Mouse (Mus musculus): ENCODE results near the gene Atm. TPM values are rescaled to one million over a fixed set of nuclear protein-coding genes. Genes with fewer than 3 reads are reported as not detected.

The Atm gene
- 52.5 and 58.7 TPM in 2 replicates for total RNA-seq (2017)

DNA sequence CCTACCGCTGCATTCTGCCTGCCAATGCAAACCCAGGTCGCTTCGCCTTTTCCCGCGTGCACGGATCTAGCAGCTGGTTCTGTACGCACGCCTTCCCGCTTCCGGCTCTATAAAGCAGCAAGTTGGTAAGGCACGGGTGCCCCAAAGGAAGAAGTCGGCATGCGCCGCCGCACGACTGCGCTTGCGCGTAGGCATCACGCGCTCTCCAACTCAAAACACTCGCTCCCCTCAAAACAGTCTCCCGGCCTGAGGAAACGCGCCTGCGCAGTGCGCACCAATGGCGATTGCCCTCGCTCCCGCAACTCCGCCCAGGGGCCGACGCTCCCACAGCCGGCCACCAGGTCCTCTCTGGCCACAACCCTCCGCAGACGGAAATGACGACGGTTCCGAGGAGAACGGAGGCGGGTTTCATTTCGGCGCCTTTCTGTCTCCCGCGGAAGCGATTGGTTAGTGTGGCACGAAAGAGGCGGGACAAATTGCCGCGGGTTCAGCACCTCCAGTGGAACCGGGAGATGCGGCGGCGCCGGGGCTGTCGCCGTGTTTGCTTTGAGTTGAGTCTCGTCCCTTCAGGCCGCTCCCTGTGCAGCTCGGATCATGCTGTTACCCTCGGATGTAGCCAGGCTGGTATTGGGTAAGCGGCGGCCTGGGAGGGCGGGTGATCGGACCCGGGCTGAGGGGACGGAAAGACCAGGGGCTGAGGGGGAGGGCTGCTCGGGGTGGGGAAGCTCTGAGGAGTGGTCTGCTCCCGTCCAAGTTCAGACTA lies at the start of gene Atm, which contains the start of gene Npat:
Gene Atm (minus strand): TSS at position 183 of the 763 bp plus-strand sequence.
Gene Npat (plus strand): TSS at position 490 of the 763 bp plus-strand sequence.
- peak; percentile 98 for ATAC-seq (ENCODE audit: extremely low read depth, insufficient number of reproducible peaks, low FRiP score, poor library complexity, severe bottlenecking)

DNA sequence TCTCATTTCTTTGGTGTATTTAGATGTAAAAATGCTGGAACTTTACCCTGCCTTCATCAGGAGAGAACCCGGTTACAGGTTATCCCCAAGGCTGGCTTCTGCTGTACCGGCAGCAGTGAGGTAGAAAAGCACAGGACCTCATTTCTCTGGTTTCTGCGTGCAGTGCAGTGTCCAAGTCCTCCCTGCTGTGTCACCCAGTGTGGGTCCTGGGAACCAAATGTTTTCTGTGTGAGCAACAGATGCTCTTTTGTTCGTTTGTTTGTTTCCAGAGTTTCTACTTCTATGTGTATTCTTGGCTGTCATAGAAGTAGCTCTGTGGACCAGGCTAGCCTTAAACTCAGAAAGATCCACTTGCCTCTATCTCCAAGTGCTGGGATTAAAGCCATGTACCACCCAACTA lies 45.3 kb upstream of the Atm start:
- ATAC-seq (ENCODE audit: extremely low read depth, insufficient number of reproducible peaks, low FRiP score, poor library complexity, severe bottlenecking): no peak

DNA sequence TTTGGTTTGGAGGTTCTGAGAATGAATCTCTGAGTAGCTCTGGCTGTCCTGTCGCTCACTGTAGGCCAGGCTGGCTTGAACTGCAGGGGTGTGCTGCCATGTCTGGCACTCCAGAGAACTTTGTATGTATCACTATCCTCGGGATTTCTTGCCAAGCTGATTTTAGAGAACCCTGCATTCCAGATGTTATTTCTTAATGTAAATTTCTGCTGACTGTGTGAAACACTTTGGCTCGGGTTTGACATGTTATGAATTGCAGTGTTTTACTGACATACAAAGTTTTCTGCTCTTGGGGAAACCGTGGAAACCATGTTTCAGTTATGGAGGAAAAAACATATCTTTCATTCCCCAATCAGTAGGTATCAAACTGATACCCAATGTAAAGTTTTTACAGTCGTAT lies 39.2 kb upstream of the Atm start:
- ATAC-seq (ENCODE audit: extremely low read depth, insufficient number of reproducible peaks, low FRiP score, poor library complexity, severe bottlenecking): no peak

DNA sequence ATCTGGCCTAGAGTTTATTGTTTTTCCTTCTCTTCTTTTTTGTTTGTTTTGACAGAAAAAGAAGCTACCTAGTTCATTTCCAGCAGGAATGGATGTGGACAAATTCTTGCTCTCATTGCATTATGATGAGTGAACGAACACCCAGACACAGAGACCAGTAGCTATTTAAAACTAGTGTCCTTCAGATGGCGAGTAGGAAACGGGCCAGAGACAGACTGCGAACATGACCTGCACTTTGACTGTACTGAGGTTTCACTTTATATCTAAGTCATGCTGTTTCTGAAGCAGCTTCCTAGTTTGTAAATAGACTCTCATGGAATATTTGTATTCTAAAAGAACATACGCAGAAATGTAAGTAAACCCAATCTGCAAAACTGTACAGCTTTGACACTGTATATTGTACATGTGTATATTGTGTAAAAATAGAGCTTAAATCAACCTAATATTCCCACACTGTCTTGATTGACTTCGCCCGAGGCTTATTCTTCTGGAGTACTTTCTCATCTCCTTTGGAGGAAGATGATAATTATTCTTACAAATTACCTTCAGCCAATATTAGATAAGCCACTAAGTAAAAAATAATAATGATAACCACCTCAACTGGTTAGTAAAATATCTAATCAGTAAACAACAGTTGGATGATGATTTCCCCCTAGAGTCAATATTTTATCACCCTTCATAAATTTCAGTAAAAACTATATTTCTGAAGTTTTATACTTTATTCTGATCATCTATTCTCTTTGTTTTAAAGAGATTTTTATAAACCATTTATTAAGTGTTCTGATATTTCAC lies 36.2 kb upstream of the Atm start:
- no peak for ATAC-seq (ENCODE audit: extremely low read depth, insufficient number of reproducible peaks, low FRiP score, poor library complexity, severe bottlenecking)

DNA sequence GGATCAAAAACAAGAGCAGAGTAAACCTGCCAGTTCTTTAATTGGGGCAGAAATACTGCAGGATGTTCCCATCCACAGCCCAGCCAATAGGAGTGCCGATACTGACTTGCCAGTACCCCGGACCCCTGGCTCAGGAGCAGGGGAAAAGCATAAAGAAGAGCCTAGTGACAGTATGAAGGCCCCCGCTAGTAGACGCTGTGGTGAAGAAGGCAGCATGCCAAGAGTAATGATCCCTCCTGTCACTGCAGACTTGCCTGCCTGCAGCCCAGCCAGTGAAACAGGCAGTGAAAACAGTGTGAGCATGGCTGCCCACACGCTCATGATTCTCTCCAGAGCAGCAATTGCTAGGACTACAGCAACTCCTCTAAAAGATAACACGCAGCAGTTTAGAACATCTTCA lies 34.1 kb upstream of the Atm start:
- no peak for ATAC-seq (ENCODE audit: extremely low read depth, insufficient number of reproducible peaks, low FRiP score, poor library complexity, severe bottlenecking)

DNA sequence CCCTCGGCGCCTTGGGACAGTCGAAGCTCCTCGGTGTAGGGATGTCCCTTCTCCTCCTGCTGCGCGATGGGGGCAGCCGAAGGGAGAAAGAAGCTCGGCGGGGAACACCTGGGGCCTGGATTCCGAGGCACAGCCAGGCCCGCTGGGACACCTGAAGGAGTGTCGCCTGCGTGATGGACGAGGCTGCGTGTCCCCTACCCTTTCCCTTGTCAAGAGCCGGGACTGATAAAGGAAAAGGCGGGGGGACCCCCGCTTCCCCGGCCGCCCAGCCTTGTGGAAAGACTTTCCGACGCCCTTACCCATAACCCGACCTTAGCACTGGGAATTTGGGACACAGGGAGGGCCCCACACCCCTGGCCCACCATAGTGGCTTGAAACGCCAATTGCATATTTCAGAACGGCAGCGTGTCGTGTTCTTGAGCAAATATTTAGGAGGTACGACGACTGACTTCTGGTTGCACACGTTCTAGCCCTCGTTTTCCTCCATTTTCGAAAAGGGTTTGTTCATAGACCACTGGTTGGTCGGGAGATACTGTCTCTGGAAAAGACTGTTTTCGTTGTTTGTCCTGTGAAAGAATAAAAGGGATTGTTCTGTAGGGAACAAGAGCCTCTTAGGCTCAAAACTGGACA lies 911 bp upstream of the Atm start:
- no peak for ATAC-seq (ENCODE audit: extremely low read depth, insufficient number of reproducible peaks, low FRiP score, poor library complexity, severe bottlenecking)

DNA sequence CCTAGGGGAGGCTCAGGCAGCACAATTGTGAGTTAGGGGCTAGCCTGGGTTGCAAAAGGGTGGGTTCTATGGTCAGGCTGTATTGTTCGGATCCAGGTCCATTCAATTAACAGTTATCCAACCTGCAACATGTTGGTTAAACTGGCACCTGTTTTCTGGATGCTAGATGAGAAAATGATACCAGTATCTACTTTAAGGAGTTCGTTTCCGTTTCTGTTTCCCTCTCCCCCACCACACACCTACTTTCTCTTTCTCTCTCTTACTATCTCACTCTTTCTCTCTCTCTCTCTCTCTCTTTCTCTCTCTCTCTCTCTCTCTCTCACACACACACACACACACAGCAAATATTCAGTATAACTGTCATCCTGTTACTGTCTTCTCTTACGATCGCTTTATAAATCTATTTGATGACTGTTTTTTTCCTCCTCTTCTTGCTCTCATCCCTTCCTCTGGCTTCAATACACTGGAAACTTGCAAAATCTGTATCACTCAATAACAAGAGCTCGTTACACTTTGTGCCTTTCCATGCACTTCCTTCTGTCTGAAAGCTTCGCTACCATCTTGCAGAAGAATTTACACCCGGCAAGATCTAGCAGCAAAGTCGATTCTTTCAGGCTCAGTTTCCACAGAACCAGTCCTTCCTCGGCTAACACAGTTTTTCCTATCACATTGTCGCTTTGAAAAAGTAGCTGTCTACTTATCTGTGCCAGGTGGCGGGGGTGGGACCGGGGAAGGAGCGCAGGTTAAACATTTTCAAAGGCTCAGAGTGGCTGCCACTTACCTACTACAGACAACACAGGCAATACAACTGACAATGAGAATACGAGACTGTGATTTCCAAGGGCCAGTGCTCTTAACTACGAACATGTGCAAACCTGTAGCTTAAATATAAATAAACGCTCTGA lies 872 bp downstream of the Atm start:
- no peak for ATAC-seq (ENCODE audit: extremely low read depth, insufficient number of reproducible peaks, low FRiP score, poor library complexity, severe bottlenecking)

DNA sequence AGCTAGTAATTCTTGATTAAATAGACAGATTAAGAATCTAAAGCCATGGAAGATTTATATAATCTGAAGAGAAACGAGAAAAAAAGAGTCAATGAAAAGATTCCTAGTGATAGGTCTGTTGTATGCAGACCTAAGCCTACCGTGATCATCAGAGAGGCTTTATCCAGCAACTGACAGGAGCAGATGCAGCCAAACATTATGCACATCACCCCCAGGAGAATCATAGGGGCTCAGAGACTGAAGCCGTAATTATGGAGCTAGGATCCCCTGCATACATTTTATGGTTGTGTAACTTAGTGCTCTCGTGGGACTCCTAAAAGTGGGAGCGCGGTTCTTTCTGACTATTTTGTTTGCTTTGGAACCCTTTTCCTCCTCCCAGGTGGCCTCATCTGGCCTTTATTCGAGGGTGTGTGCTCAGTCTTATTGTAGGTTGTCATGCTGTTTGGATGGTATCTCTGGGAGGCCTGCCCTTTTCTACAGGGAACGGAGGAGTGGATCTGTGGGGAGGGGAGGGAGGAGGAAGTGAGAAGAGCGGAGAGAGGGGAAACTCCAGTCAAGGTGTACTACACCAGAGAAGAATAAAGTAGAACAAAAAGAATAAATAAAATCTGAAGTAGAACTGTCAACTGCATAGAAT lies 19.0 kb downstream of the Atm start:
- no peak for ATAC-seq (ENCODE audit: extremely low read depth, insufficient number of reproducible peaks, low FRiP score, poor library complexity, severe bottlenecking)

DNA sequence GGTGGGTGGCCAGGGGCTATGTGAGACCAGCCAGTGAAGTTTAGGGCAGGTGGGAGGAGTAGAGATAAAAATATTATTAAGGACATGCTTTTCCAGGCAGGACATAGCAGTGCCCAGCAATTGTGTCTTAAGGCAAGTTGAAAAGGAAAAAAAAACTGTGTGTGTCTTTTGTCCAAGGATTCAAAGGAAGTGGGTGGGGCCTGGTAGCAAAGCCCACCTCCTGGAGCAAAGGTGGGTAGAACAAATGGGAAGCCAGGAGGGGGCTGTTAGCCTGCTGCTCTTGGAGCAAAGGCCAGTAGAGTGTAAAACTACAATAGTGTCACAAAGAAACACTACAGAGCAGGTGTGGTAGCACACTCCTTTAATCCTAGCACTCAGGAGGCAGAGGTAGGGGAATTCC lies 22.4 kb downstream of the Atm start:
- no peak for ATAC-seq (ENCODE audit: extremely low read depth, insufficient number of reproducible peaks, low FRiP score, poor library complexity, severe bottlenecking)

DNA sequence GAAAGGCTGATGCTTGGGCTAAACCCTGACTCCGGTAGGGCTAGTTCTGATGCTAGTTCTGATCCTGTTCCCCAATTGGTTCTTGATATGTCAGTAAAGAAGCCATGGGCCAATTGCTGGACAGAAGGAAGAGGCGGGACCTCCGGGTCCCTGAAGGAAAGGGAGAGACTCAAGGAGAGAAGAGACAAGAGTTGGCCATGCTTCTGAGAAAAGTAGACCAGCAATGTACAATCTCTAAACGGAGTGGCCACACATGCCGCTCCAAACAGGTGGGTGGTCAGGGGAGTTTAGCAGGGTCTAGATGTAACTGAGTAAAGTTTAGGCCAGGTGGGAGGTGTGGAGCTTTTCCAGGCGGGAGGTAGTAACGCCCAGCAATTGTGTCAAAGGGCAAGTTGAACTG lies 28.5 kb downstream of the Atm start:
- no peak for ATAC-seq (ENCODE audit: extremely low read depth, insufficient number of reproducible peaks, low FRiP score, poor library complexity, severe bottlenecking)

DNA sequence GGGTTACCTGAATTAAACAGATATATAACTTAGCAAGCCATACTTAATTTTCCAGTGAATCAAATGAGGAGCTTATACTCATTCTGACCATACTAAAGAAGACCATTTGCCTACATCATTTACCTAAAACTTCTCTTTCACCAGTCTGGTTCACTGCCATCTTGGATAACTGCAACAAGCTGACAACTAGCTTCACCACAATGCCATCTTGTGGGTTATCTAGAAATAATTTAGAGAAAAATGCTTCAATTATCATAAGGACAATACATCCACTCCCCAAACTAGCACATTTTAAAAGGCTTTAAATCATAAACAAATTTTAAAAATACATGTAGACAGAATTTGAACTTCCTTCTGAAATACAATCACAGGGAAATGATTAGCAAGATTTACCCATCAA lies 50.7 kb downstream of the Atm start:
- ATAC-seq (ENCODE audit: extremely low read depth, insufficient number of reproducible peaks, low FRiP score, poor library complexity, severe bottlenecking): no peak

DNA sequence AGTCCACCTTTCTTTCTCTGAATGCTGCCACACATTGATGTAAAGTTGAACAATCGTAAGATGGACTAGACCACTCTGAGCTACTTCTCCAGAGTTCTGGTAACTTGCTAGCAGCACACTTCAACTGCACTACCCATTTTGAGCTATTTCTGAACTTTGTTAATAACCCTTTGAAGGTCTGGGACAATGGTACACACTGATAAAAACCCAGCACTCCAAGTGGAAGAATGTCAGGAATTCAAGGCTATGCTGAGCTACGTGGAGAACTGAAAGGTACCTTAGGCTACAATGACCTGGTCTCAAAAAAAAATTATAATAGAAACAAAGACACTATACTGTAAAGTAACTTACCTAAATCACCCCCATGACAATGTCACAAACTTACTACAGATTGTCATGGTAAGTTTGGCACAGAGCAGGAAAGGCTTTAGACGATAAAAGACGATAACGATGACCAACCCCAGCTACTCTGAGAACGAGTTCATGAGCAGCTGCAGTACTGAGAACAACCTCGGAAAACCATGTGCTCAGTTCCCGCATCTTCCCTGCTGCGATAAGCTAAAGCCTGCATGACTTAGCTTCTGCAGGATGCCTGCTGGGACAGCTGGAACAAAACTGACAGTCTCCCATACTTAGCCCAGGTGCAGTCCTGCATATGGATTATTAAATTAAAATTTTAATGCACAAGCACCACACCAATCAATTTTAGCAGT lies 63.6 kb downstream of the Atm start:
- no peak for ATAC-seq (ENCODE audit: extremely low read depth, insufficient number of reproducible peaks, low FRiP score, poor library complexity, severe bottlenecking)

DNA sequence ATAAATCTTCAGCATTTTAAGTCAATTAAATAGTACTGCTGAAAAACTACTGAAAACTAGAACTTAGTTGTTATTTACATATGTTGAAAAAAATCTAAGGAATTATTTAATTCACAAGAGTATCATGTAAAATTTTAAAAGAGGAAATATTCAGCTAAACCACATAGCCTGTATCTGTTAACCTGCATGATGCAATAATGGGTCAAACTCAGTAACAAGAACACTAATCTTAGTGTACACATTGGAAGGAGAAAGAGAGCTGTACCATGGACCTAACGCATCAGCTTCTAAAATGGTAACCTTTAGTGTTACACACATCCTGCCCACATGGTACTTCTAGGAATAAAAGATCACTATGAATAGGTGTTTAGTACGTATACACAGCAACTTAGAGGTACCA lies 84.5 kb downstream of the Atm start:
- no peak for ATAC-seq (ENCODE audit: extremely low read depth, insufficient number of reproducible peaks, low FRiP score, poor library complexity, severe bottlenecking)

DNA sequence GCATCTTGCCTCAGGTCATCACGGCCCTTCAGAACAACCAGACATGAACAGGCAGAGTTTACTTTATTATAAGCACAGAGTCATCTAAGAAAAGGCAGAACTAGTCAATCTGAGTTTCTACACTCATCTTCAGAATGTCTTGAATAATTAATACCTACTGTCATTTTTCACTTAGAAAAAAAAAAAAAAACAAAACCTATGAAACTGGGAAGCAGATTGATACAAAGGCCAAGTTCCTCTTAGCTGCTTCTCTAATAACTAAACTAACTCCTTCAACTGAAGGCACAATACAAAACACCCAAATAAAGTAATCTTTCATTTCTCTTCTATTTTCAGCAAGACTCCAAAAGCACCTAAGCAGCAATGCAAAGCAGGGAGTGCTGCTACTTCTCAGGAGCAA lies 85.9 kb downstream of the Atm start:
- ATAC-seq (ENCODE audit: extremely low read depth, insufficient number of reproducible peaks, low FRiP score, poor library complexity, severe bottlenecking): no peak

DNA sequence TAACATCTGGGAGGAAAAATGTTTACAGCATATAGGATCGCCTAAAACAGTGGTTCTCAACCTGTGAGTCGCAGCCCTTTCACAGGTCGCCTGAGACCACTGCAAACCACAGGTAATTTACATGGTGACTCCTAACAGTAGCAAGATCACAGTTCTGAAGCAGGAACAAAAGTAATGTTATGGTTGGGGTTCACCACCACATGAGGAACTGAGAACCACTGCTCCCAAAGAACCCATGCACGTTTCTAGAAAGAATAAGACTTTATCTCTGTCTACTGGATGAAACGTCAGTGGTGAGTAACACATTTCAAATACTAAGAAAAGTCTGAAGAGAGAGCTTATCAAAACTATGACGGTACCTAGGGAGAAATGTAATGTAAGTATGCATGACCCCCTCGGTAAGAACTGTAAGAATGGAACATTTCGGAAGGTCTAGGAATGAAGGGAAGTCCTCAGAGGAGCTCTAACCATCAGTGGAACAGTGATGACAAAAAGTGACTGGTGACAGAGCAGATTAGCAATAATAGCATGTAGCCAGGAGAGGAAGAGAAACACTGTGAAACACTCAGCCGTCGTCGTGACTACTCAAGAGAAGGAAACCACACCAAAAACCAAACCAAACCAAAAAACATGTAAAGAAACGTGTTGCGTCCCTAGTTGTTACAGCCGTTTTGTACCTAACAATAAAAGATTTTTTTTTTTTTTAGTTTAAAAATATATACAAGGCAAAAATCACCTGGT lies 100.5 kb downstream of the Atm start:
- no peak for ATAC-seq (ENCODE audit: extremely low read depth, insufficient number of reproducible peaks, low FRiP score, poor library complexity, severe bottlenecking)

DNA sequence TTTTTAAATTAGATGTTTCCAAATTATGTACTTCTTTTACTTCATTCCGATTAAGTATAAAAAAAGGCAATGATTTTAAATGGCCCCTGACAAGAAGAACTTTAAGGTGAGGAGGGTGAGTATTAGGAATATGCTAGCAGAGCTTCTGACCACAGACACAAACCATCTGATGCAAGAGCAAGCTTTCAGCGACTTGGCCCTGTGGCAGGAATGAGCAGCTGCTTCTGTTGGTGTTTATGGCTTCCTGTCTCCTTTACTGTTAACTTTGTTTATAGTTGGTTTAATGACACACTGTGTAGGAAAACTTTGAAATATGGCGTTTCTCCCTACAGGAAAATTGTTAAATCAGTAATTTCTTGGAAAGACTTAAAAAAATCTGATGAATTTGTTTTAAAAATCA lies 108.9 kb downstream of the Atm start:
- ATAC-seq (ENCODE audit: extremely low read depth, insufficient number of reproducible peaks, low FRiP score, poor library complexity, severe bottlenecking): no peak

DNA sequence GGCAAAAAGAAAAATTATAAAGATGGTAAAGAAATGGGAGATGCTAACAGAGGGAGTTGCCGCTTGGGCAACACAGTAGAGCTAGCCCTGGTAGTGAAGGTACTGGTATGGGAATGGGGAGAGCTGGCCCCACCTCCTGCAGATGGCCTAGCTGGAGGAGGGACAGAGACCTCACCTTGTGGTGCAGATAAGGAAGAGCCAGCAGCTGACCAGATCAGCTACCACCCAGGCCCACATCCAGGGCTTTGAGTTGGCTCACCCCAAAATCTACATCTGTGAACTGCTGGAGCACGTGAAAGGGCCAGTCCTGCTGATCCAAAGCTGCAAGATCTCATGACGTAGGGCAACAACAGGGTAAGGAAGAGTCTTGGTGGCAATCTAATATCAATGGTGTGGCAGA lies 109.8 kb downstream of the Atm start:
- ATAC-seq (ENCODE audit: extremely low read depth, insufficient number of reproducible peaks, low FRiP score, poor library complexity, severe bottlenecking): no peak
